Mouse (Mus musculus): ENCODE data around the gene Ss18l2.

The Ss18l2 gene

GRCm38 (mm10) chr9:121759091-121760081 is 49.3 kb downstream of the Ss18l2 start, which contains the start of gene Zfp651:
TSS of gene Zfp651 (plus strand) at chr9:121759330.
- DNase-seq (ENCODE audit: low read depth, low spot score): peak; percentile 52

GRCm38 (mm10) chr9:121760271-121761090 is 50.4 kb downstream of the Ss18l2 start:
- no peak for DNase-seq (ENCODE audit: low read depth, low spot score)

DNA sequence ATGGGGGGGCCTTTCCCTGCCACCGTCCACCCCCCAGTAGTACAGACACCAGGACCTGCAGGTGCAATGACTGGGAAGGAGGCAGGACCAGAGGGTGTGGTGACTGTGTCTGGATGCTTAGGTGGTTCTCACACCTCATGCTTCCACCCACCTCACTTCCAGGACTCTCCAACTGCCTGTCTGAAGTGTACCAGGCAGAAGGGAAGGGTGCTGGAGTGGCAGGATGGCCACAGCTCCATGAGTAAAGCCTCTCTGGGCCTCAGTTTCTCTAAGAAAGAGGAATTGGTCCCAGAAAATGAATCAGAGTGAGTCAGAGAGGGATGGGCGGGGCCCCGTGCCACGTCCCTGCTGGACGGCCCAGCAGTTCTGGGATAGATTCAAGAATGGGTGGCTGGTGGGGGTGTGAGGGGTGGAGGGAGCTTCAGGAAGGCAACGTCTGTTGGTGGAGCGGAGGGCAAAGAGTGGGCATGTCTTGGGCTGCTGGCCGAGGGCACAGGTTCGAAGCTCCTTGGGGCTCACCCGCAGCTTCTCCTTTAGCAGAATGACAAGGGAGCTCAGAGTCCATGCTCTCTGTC is 51.0 kb downstream of the Ss18l2 start:
- no peak for DNase-seq (ENCODE audit: low read depth, low spot score)

- DNase-seq (ENCODE audit: low read depth, low spot score): no peak
Measured at GRCm38 (mm10) chr9:121761787-121762186, 51.7 kb downstream of the Ss18l2 start.

DNA sequence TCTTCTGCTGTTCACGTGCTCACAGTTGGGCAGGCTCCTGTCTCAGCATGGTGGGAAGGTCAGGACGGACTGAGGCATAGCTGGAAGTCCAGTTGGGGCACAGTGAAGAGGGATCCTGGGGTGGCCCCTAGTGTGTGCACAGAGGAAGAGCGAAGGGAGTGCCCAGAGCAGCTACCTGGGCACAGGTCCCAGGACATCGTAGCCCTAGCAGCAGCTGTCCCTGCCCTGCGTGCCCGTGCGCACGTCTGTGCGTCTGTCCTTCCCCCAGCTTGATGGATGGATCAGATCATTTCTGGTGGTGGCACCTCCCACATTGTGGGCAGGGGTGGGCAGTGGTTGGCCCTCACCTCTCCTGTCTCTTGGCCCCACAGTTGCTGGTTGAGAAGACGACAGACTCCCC is 52.1 kb downstream of the Ss18l2 start:
- DNase-seq (ENCODE audit: low read depth, low spot score): no peak

GRCm38 (mm10) chr9:121762761-121763160 is 52.6 kb downstream of the Ss18l2 start:
- DNase-seq (ENCODE audit: low read depth, low spot score): no peak

All from brain, embryonic 18.5 days (tissue).